Mouse (Mus musculus) thymus, postnatal 0 days (tissue): ENCODE data around the gene Ranbp10. TPM values are rescaled to one million over a fixed set of nuclear protein-coding genes. Genes with fewer than 3 reads are reported as not detected.
"Not testable (repeated sequence)": the region's sequence is repeated elsewhere in the genome, so short reads cannot be mapped to it uniquely, and the experiment has no call there.

ENCODE experiments used
- DNase-seq: peaks from one replicate; pipeline ENCODE4 v3.0.0-alpha.2; 2015; ENCODE audit warnings: low spot score
- polyA plus RNA-seq: library from polyadenylated mRNA; unstranded; fragments of >200 nt; fragmentation: Nextera tagmentation; extraction: Ambion mirVana; gene quantifications from 2 replicates; pipeline ENCODE4 v1.2.1, GENCODE M21; 2015

The Ranbp10 gene
- polyA plus RNA-seq, 1 experiment from 2014 or later = 9.9 TPM

GRCm38 (mm10) chr8:105835318-105835717 lies 8.2 kb upstream of the Ranbp10 start:
- peak; percentile 86 for DNase-seq

GRCm38 (mm10) chr8:105833740-105834139 lies 6.6 kb upstream of the Ranbp10 start:
- not testable (repeated sequence) for DNase-seq

GRCm38 (mm10) chr8:105826379-105826778 lies 771 bp downstream of the Ranbp10 start:
- DNase-seq = peak; percentile 17

- no peak for DNase-seq
These were observed 1.6 kb downstream of the Ranbp10 start for GRCm38 (mm10) chr8:105825506-105825905.

GRCm38 (mm10) chr8:105820925-105821324 lies 6.2 kb downstream of the Ranbp10 start:
- no peak for DNase-seq

GRCm38 (mm10) chr8:105819659-105820058 lies 7.5 kb downstream of the Ranbp10 start:
- DNase-seq = no peak

DNA sequence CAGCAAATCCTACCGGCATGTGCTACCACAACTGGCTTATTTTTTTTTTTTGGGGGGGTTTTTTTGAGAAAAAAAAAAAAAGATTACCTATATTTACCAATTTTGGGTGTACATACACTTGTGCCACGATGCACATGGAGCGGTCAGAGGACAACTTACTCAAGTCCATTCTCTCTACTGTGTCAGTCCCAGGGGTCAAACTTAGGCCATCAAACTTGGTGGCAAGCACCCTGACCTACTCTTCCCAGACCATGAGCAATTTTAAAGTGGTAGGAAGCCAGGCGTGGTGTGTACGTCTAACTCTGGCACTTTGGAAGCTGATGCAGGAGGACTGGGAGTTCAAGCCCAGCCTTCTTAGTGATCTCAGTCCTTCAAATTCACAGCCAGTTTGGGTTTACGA lies 13.9 kb downstream of the Ranbp10 start:
- no peak for DNase-seq

DNA sequence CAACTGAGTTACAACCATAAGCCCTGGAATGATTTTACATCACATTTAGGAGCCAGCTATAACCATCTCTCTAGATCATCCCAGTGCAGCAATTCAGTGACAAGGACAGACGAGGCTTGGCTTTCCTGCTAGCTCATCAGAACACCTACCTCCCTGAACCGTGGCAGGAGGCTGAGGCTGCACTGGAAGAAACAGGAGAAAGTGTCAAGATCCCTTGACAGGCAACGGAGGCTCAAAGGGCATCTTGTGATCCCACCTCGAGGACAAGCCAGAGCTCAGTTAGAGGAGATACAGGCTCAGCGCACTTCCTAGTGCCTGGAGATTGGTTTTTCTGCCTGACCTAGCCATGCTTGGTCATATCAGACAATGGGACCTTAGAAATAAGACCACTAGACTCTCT lies 14.6 kb downstream of the Ranbp10 start:
- DNase-seq = no peak

DNA sequence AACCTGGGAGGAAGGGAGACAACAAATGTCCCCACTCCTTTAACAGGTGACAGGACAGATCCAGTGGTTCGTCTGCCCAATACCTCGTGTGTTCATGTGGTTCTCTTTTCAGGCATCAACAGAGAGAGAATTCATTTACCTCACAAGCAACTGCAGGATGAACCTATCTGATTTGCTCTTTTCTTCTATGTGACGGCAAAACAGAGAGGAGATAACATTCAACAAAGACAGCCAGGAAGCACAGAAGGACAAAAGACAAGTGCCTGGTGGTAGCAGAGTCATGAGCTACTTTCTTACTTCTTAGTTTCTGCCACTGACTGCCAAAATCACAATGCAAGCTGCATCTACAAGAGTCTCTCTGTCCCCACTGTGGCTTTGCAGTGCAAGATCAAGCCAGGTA lies 15.6 kb downstream of the Ranbp10 start:
- DNase-seq = no peak

DNA sequence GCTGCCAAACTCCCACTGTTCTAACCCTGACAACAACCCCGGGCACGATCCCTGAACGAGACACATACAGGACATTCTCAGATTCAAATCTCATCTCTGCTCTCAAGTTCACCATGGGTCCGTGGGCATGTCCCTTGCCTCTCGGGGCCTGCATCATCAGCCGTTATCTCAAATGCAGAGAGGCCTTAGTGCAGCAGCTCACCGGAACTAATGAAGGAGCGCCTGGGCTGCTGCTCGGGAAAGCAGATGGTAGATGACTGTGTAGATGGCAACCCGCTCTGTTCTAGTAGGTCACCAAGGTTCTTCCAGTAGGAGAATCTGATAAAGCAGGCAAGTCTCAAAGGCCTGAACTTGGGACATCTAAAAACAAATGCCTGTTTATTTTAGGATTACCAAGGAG lies 16.1 kb downstream of the Ranbp10 start:
- no peak for DNase-seq

DNA sequence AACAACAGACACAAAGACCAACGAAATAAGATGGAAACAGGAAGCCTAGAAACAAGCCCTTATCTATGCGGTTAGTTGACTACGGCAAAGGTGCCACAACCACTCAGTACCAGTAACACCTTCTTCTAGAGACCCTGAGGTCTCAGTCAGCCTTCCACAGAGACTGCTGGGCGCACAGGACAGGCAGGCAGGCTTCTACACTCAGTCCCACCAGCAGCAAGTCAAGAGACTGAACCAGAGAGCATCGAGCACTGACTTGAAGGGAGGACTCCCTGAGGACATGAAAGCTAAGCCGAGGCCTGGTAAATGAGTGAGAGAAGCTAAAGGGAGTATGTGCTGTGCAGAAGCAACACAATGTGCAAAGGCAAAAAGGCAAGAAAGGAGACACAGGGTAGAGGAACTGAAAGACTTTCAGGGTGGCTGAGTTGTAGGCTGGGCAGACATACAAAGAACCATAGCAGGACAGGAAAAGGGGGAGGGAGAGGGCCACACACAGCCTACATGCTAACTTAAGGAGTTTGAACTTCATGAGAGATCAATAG lies 16.8 kb downstream of the Ranbp10 start:
- peak; percentile 22 for DNase-seq

DNA sequence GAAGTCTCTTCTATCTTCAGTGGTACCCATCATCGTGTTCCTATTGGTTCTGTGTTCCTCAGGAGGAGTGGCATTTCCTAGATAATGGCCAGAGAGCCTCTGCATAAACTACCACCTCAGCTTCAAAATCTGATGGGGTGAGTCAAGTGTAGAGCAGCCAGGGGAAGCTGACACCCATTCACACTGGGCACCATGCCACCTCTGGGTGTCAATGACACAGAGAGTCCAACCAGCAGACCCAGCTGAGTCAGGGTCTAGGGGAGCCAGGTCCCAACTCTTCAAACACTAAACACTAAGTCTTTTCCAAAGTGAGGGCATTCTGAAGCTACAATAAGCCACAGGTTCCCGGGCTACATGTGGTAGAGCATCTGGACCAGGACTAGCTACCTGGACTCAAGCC lies 18.7 kb downstream of the Ranbp10 start:
- no peak for DNase-seq

DNA sequence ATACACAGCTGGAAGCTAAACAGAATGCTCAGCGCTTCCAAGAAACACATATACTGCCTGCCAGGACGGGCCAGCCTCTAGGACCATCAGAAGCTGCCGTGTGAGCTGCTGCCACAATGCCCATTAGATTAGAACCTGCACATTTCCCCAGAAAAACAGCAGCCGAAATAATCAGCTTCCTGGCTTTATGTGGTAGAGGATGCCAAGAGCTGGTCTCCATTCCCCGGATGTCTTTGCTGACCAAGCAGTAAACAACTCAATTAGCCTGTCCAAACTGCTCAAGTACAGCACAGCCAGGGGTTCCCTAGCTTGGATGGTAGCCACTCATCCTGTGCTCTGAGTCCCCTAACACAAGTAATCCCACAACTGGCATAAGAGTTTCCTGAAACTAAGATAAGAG lies 19.4 kb downstream of the Ranbp10 start:
- no peak for DNase-seq

DNA sequence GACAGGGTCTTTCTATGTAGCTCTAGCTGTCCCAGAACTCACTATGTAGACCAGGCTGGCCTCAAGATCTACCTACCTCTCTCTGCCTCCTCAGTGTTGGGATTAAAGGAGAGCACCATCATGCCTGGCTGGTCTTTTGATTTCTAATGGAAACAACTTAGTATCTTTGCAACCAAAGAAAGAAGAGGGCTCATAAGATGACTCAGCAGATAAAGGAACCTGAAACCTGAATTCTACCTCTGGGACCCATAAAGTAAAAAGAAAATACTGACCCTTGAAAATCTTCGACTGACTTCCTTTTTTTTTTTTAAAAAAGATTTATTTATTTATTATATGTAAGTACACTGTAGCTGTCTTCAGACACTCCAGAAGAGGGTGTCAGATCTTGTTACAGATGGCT lies 21.2 kb downstream of the Ranbp10 start:
- DNase-seq = no peak

DNA sequence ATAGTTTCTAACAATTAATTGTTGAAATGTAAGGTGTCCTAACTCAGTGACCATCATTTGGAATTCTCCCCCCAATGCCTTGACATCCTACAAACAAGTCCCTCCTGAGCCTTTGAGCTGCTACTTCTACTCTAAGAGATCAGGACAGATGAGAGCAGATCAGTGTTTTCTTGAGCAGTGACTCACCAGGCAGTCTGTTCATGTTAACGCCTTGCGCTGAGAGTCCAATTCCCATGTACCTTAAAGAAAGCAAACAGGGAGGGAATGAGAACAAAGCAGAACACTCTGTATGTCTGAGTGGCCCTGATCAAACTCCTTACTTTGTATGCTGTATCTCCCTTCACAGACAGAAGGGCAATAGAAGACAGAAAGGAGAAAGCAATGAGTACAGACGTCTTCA lies 21.8 kb downstream of the Ranbp10 start:
- no peak for DNase-seq

DNA sequence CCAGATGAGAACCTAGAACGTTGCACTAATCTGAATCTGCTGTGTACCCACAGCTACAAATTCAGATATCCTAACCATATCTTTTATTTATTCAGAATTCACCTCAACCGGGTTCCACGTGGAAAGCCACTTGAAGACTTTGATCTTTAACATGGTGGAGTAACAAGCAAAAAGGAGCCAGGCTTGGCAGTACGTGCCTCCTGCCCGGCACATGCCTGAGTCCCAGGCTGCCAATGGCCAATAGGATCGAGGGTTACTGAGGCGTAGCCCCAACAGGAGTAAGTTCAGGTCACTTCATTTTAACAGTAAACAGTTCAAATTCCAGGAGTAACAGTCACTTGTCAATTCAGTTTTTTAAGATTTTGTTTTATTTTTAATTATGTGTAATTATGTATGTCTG lies 22.4 kb downstream of the Ranbp10 start:
- no peak for DNase-seq

GRCm38 (mm10) chr8:105801153-105801904 lies 25.8 kb downstream of the Ranbp10 start:
- no peak for DNase-seq

DNA sequence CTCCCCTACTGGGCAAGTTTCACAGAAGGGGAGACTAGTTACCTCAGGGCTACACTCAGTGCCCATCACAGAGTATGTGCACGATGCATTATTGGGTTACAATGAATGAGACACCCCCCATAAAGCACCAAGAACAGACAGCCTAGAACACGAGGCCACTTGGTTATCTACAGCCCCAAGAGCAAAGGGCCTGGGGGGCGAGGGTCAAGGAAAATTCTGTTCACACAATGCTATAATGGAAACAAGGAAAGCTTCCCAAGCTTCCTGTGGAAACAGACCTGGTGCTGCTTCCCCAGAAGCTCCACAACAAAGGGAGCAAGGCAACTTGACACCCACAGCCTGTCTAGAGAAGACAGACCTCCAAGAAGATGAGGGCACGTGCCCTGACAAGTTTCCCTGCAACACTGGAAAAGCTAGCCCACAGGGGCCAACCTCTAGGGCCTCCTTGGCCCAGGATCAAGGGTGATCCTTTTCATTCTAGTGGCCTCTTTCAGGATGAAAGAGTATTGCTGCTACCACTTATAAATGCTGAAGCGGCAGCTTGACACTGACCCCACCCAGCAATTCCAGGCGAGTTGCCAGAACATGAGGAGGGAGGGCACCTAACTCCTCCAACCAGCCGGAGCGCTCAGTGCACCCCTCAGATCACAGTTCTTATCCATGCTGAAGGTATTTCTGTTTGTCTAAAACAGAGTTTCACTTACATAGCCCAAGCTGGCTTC lies 27.9 kb downstream of the Ranbp10 start:
- no peak for DNase-seq

DNA sequence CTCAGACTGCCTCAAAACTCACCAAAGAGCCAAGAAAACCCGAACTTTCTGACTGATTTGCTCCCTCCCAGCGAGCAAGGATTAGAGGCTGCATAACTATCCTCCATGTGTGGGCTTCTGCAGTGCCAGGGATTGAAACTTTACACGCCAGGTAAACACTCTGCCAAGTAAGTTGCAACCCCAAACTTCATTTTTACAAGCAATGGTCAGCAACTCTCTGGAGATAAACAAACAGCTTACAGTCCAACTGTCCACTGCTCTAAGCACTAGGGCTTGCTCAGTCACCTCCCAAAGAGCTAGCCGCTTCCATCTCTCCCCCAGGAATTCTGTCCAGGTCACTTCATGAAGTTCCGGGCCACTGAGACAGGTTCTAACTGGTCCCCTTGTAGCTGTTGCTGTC lies 28.7 kb downstream of the Ranbp10 start:
- no peak for DNase-seq

GRCm38 (mm10) chr8:105795785-105796184 lies 31.4 kb downstream of the Ranbp10 start:
- no peak for DNase-seq

- no peak for DNase-seq
These were observed 33.0 kb downstream of the Ranbp10 start for GRCm38 (mm10) chr8:105794009-105794598.

- no peak for DNase-seq
These were observed 33.8 kb downstream of the Ranbp10 start for GRCm38 (mm10) chr8:105793331-105793730.
